Mouse (Mus musculus): ENCODE data around the gene Ssbp2. TPM values are rescaled to one million over a fixed set of nuclear protein-coding genes. Genes with fewer than 3 reads are reported as not detected.
A peak's percentile ranks its signal among the peaks of the same experiment; 100 is the strongest.

The Ssbp2 gene
- total RNA-seq, 2 experiments from 2014 or later: 109 to 110 TPM

DNA sequence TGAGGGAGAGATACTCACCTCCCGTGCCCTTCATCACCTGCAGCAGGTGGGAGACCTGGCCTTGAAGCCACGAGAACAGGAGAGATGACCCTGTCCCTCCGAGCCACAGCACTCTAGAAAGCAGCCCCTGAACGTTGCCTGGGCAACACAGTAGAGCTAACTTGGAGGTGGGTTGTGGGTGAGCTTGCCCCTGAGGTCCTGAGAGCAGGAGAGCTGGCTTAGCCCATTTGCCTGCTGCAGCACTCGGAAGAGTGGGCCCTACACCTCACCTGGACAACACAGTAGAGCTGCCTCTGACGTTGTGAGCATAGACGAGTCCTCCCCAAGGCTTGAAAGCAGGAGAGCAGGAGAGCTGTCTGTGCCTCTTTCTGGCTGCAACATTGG, 263.6 kb downstream of the Ssbp2 start:
- no peak for DNase-seq (ENCODE audit: low spot score in 2 of 2)

DNA sequence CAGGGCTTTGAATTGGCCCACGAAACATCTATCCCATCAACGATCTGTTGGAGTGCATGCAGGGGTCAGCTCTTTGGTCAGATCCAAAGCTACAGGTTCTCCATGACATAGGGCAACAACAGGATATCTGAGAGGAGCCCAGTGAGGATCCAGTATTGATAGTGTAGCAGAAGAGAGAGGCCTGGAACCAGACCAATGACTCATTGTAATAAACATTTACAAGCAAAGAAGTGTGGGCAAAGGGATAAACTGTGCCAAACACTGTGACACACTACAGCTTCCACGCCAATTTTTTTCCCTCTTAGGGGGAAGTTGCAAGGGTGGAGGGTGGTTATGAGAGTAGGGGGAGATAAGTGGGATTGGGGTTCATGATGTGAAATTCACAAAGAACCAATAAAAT, 264.1 kb downstream of the Ssbp2 start:
- no peak for DNase-seq (ENCODE audit: low spot score in 2 of 2)

DNA sequence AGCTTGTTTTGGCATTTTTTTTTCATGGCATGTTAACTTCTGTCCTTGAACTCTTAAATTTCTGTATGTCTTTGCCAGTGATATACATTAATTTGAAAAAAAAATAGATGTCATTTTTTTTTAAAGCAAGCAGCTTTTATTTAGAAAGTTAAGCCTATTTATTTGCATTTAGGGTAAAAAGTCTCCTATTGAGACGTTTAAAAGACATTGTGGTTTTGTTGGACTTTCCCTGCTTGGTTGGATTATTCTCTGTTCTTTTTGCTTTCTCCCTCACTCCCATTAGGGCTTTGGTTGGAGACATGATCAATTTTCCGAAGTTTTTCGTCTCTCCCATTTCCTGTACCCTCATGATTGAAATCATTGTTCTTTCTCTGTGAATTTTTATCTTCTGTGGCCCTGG, 265.0 kb downstream of the Ssbp2 start:
- no peak for DNase-seq (ENCODE audit: low spot score in 2 of 2)

DNA sequence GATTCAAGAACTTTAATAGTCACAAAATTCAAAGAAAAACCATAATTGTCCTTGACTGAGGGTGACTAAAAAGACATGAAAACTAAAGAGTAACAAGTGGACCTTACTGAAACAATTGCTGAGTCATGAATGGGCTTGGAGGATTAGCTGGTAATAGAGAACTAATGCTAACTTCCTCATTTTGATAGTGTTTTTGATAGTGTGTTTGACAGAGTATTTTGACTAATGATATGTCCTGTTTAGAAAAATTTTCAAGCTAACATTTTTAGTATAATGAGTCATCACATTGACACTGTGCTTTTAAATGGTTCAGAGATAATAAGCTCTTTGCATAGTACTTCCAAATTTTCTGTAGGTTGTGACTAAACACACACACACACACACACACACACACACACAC, 267.8 kb downstream of the Ssbp2 start:
- DNase-seq (ENCODE audit: low spot score in 2 of 2): no peak

DNA sequence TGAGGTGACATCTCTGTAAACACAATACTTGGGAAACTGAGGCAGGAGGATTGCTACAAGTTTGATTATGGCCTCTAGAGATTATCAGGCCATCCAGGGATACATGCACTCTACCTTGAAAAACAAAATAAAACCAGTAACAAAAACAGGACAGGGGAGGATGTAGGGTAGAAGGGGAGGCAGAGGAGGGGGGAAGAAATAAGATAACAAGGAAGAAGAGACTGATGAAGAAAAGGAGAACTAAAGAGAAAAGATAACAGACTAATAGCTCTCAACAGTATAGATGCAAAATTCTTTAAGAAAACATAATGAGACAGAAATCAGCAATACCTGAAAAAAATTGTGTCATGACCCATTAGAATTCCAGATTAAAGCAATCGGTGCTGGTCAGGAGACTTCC, 277.1 kb downstream of the Ssbp2 start:
- DNase-seq (ENCODE audit: low spot score in 2 of 2): no peak

DNA sequence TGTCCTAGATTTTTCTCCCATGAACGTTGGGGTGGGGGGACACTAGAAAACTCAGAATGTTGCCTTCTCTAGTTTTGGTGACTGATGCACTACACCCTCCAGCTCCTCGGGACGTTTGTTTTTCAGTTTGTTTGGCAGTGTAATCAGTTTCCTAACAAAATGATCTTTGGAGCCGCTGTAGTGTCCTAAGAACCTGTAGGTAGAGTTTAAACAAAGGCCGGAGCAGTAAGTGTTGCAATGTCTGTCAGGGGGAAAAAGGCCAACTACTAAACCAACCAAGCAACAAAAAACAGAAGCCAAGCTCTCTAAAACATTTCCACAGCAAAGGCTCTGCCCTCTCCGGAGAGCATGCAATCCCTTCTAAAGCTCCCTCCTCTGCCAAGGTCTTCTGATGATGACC, 280.8 kb downstream of the Ssbp2 start:
- DNase-seq (ENCODE audit: low spot score in 2 of 2): no peak

DNA sequence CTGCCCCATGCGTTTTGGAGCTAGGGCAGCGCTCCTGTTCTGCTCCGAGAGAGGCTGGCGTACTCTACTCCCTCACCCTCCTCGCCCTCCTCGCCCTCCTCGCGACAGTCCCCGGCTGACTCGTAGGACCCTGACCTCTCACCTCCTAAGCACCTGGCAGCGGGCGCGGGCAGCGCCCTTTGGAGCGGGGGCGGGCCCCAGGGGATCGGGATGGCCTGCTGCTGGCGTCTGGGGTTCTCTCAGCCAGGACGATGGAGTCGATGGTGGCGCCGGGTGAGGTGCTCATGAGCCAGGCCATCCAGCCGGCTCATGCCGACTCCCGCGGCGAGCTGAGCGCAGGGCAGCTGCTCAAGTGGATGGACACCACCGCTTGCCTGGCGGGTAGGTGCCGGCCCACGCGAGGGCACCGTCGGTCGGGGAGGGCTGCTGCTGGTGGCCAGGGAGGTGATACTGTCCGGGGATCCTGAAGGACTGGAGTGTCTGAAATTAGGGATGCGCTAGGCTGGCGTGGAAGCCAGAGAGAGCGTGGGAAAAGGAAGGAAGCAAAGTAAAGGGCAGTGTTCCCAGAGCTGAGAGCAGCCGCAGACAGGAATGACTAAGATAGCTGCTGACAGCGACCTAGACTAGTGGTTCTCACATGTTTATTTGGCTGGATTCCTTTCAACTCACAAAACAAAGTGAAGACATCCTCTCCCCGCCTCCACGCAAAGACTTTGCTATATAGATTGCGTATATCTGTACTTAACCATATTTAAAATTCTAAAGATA, 281.4 kb downstream of the Ssbp2 start, which contains the start of gene Acot12:
TSS of gene Acot12 (plus strand) at position 233 of the 768 bp plus-strand sequence.
- DNase-seq (ENCODE audit: low spot score in 2 of 2): peak; percentile 22 to 39

DNA sequence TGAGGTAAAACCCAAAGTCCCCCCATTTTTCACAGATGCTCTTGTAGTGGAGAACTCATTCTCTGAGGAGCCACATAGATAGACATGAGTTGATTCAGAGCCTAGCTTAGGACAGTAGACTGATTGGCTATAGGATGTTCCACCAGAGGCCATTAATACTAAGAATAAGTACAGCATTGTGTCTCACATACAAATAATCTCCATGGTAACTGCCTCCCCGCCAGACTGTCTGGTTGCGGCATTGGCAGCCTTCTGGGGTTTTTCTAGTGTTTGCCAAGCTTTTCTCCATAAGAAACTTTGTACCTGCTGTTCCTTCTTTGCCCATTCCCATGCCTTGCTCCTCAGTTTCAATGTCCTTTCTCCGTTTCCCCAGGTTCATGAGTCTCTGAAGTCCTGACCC, 283.1 kb downstream of the Ssbp2 start:
- no peak for DNase-seq (ENCODE audit: low spot score in 2 of 2)

DNA sequence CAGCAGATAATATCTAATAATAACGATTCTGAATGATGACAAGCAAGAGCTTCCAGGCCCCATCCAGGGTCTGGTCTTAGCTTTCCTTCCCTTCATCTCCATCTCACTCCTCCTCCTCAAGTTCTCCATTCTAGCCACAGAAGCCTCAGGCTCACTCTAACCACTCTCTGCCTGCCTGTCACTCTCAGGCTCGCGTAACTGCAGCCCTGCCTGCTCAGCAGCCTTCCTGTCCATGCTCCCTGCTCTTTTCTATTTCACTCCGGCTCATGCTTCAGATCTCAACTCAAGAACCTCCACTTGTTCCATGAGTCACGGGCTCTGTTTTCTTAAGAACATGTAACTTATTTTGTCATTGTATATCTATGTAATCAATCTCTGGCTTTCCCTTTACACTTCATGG, 286.4 kb downstream of the Ssbp2 start:
- DNase-seq (ENCODE audit: low spot score in 2 of 2): no peak

DNA sequence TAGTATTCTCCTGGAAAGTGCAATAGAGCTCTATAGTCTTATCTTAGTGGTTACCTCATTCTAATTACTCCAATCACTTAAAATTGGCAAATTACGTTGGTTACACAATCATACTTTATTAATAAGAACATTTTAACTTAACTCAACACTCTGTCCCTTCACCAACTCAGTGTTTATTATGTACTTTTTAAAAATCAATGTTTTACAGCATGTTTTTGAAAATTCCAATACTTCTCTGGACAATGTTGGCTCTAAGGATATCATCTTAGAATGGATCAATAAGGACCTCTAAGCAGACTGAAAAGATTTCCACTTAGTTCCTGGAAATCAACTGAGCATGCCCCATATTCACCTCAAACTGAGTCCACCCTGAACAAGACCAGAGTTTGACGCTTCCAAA, 288.3 kb downstream of the Ssbp2 start:
- no peak for DNase-seq (ENCODE audit: low spot score in 2 of 2)

DNA sequence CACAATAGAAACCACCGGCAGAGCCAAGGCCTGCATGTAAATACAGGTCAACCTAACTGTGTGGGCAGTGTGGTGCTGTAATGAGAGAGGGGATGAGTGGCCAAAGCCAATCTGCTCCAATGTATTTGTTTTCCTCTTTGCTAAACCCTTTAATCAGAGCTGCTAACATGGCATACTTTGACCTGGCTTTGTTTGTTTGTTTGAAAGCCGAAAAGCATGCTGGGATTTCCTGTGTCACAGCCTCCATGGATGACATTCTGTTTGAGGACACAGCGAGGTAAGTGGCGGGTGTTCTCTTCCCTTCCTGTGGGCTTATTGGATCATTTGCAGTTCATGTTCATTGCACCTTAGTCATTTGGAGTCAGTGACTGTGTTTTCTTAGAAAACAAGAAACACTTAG, 289.9 kb downstream of the Ssbp2 start:
- no peak for DNase-seq (ENCODE audit: low spot score in 2 of 2)

Small RNA genes lying within 50 kb of the gene (microRNA-seq; reads per million reads assigned to microRNA genes)
- 0 reads per million in 2 experiments for gene Gm27656

Other genes with a start within 250 kb of the Ssbp2 start
- 10 to 100 TPM; 11.1 to 12.0 TPM for gene Atg10, start 236.3 kb upstream of the Ssbp2 start, total RNA-seq (2021)